Mouse (Mus musculus) MEL (cell line): Measurements from ENCODE around the gene Bdkrb2. TPM values are rescaled to one million over a fixed set of nuclear protein-coding genes. Genes with fewer than 3 reads are reported as not detected.

Experiments used
- DNase-seq: peaks from one replicate; pipeline ENCODE4 v3.0.0; 2011; ENCODE audit warnings: low read depth, low spot score
- H3K27ac ChIP-seq: 2 replicates; pipeline ENCODE4 v1.5.1; 2012; ENCODE audit warnings: low read depth, mild to moderate bottlenecking, control low read depth, low read length, moderate library complexity; ENCODE audit not compliant: control insufficient read depth
- H3K27me3 ChIP-seq, 2 experiments: fragments of 150-350 bp in 1 of 2; sonication (generic) in 1 of 2; 2 replicates each; pipeline ENCODE4 v1.6.1; 2012; ENCODE audit warnings: low read length in 2 of 2, mild to moderate bottlenecking in 2 of 2, improper control_type of control experiment in 1 of 2, moderate library complexity in 1 of 2; ENCODE audit not compliant: insufficient read depth in 2 of 2, control insufficient read depth in 1 of 2
- H3K36me3 ChIP-seq, 2 experiments: 2 replicates each; pipeline ENCODE4 v1.6.1; 2012 to 2014; ENCODE audit warnings: low read length in 2 of 2, improper control_type of control experiment in 1 of 2, inconsistent platforms in 1 of 2, mild to moderate bottlenecking in 1 of 2; ENCODE audit not compliant: insufficient read depth in 2 of 2, control insufficient read depth in 1 of 2
- H3K4me1 ChIP-seq, 2 experiments: fragments of 150-350 bp in 1 of 2; sonication (generic) in 1 of 2; 2 replicates each; pipeline ENCODE4 v1.6.1; 2012; ENCODE audit warnings: low read length in 2 of 2, improper control_type of control experiment in 1 of 2, mild to moderate bottlenecking in 1 of 2; ENCODE audit not compliant: insufficient read depth in 2 of 2, control insufficient read depth in 1 of 2
- H3K4me3 ChIP-seq, 2 experiments: fragments of 150-350 bp in 1 of 2; sonication (generic) in 1 of 2; 2 replicates each; pipeline ENCODE4 v1.5.1; 2012; ENCODE audit warnings: low read depth in 2 of 2, low read length in 2 of 2, mild to moderate bottlenecking in 2 of 2, moderate library complexity in 2 of 2, control low read depth in 1 of 2, improper control_type of control experiment in 1 of 2; ENCODE audit not compliant: control insufficient read depth in 1 of 2, insufficient read depth in 1 of 2
- H3K79me2 ChIP-seq: 2 replicates; pipeline ENCODE4 v1.6.1; 2012; ENCODE audit warnings: mild to moderate bottlenecking, low read length, moderate library complexity; ENCODE audit not compliant: control insufficient read depth, poor library complexity, insufficient read depth
- H3K9ac ChIP-seq: 2 replicates; pipeline ENCODE4 v1.6.1; 2012; ENCODE audit warnings: low read depth, mild to moderate bottlenecking, control low read depth, low read length, moderate library complexity; ENCODE audit not compliant: control insufficient read depth, poor library complexity, severe bottlenecking
- H3K9me3 ChIP-seq: fragments of 150-350 bp; sonication (generic); replicated peaks from 2 replicates; pipeline ENCODE4 v1.6.1; 2012; ENCODE audit warnings: mild to moderate bottlenecking, low read length, improper control_type of control experiment, moderate library complexity; ENCODE audit not compliant: insufficient read depth
- BHLHE40 ChIP-seq: IDR thresholded peaks from 2 replicates; pipeline ENCODE4 v1.6.1; 2012; ENCODE audit warnings: low read depth, mild to moderate bottlenecking, inconsistent platforms, low read length, improper control_type of control experiment, borderline replicate concordance
- E2F4 ChIP-seq: IDR thresholded peaks from 2 replicates; pipeline ENCODE4 v1.6.1; 2011; ENCODE audit warnings: low read depth, low read length, improper control_type of control experiment, borderline replicate concordance
- EP300 ChIP-seq, 2 experiments: IDR thresholded peaks; 2 replicates each; pipeline ENCODE4 v1.6.1; 2011; ENCODE audit warnings: improper control_type of control experiment in 2 of 2, low read length in 2 of 2, low read depth in 1 of 2, mild to moderate bottlenecking in 1 of 2
- GABPA ChIP-seq: IDR thresholded peaks from 2 replicates; pipeline ENCODE4 v1.6.1; 2012; ENCODE audit warnings: low read depth, mild to moderate bottlenecking, inconsistent platforms, low read length, improper control_type of control experiment, moderate library complexity
- GATA1 ChIP-seq: IDR thresholded peaks from 2 replicates; pipeline ENCODE4 v1.6.1; 2011; ENCODE audit warnings: low read depth, low read length, improper control_type of control experiment
- JUND ChIP-seq: IDR thresholded peaks from 2 replicates; pipeline ENCODE4 v1.6.1; 2011; ENCODE audit warnings: low read depth, mild to moderate bottlenecking, improper control_type of control experiment, low read length
- KAT2A ChIP-seq: conservative IDR thresholded peaks from 2 replicates; pipeline ENCODE4 v1.6.1; 2012; ENCODE audit warnings: low read depth, low read length, improper control_type of control experiment, inconsistent platforms
- MAX ChIP-seq: IDR thresholded peaks from 2 replicates; pipeline ENCODE4 v1.6.1; 2011; ENCODE audit warnings: low read length, improper control_type of control experiment
- MAZ ChIP-seq: IDR thresholded peaks from 2 replicates; pipeline ENCODE4 v1.6.1; 2012; ENCODE audit warnings: low read depth, mild to moderate bottlenecking, inconsistent platforms, low read length, improper control_type of control experiment
- MEF2A ChIP-seq: IDR thresholded peaks from 2 replicates; pipeline ENCODE4 v1.6.1; 2014; ENCODE audit warnings: low read depth, mild to moderate bottlenecking, inconsistent platforms, low read length, improper control_type of control experiment; ENCODE audit not compliant: poor library complexity, insufficient replicate concordance, severe bottlenecking; ENCODE audit errors: extremely low read depth
- MXI1 ChIP-seq: IDR thresholded peaks from 2 replicates; pipeline ENCODE4 v1.6.1; 2011; ENCODE audit warnings: mild to moderate bottlenecking, low read depth, low read length, improper control_type of control experiment
- MYB ChIP-seq: IDR thresholded peaks from 2 replicates; pipeline ENCODE4 v1.6.1; 2011; ENCODE audit warnings: mild to moderate bottlenecking, low read depth, low read length, improper control_type of control experiment
- MYC ChIP-seq: IDR thresholded peaks from 2 replicates; pipeline ENCODE4 v1.6.1; 2011; ENCODE audit warnings: low read depth, mild to moderate bottlenecking, low read length, improper control_type of control experiment, moderate library complexity
- POLR2AphosphoS5 ChIP-seq: IDR thresholded peaks from 2 replicates; pipeline ENCODE4 v1.6.1; 2012; ENCODE audit warnings: low read depth, borderline replicate concordance, mild to moderate bottlenecking, inconsistent platforms, low read length, moderate library complexity, mixed read lengths
- RAD21 ChIP-seq: IDR thresholded peaks from 2 replicates; pipeline ENCODE4 v1.6.1; 2011; ENCODE audit warnings: mild to moderate bottlenecking, low read depth, low read length, improper control_type of control experiment
- RCOR1 ChIP-seq: IDR thresholded peaks from 2 replicates; pipeline ENCODE4 v1.6.1; 2012; ENCODE audit warnings: low read depth, mild to moderate bottlenecking, inconsistent platforms, low read length, improper control_type of control experiment
- TBP ChIP-seq: IDR thresholded peaks from 2 replicates; pipeline ENCODE4 v1.8.0; 2011; ENCODE audit warnings: low read depth, low read length, improper control_type of control experiment
- ZC3H11A ChIP-seq: IDR thresholded peaks from 2 replicates; pipeline ENCODE4 v1.6.1; 2012; ENCODE audit warnings: low read depth, mild to moderate bottlenecking, inconsistent platforms, low read length, improper control_type of control experiment
- ZKSCAN1 ChIP-seq: IDR thresholded peaks from 2 replicates; pipeline ENCODE4 v1.6.1; 2012; ENCODE audit warnings: low read depth, mild to moderate bottlenecking, inconsistent platforms, low read length, improper control_type of control experiment, moderate library complexity
- ZNF384 ChIP-seq: IDR thresholded peaks from 2 replicates; pipeline ENCODE4 v1.6.1; 2012; ENCODE audit warnings: low read depth, mild to moderate bottlenecking, inconsistent platforms, low read length, improper control_type of control experiment
- polyA plus RNA-seq, 2 experiments: library from polyadenylated mRNA; stranded (reverse) in 1 of 2; unstranded in 1 of 2; fragments of >175 nt in 1 of 2; fragments of >200 nt in 1 of 2; gene quantifications; 2 replicates each; pipeline versions ENCODE4 v1.2.1 to v1.2.4; 2012; ENCODE audit warnings: low replicate concordance in 2 of 2, low read depth in 1 of 2; ENCODE audit not compliant: insufficient read length in 2 of 2, insufficient read depth in 1 of 2, missing spikeins in 1 of 2
- total RNA-seq: library from RNA; depleted of rRNA; stranded (reverse); fragments of 300-350 nt; gene quantifications from 2 replicates; pipeline ENCODE4 v1.2.3, GENCODE M21; 2012

Bdkrb2 gene
- total and polyA plus RNA-seq, 3 experiments = not detected

- Histone ChIP-seq H3K79me2 (no peaks in the 10 kb centered on the region), H3K9me3 (no peaks in the 10 kb centered on the region), H3K4me3 (no peak overlapping the region), H3K9ac (no peak overlapping the region), H3K4me1 (no peaks in the 10 kb centered on the region), H3K36me3 (no peaks in the 10 kb centered on the region)
- DNase-seq = no peak
- TF ChIP-seq MAZ (no peak), KAT2A (no peak), MAX (no peak), RCOR1 (no peak), GABPA (no peak), MYB (no peak), ZKSCAN1 (no peak), E2F4 (no peak)
- TF ChIP-seq, all 39 proteins: peak for 0
- Histone ChIP-seq H3K27me3 (no peaks in the 10 kb centered on the region; a peak in 1 of 4 replicates), H3K27ac (no peak overlapping the region)
Measured at GRCm38 (mm10) chr12:105572622-105573021, 9.6 kb downstream of the Bdkrb2 start.

GRCm38 (mm10) chr12:105574356-105574755, 11.3 kb downstream of the Bdkrb2 start:
- H3K9me3 ChIP-seq = no peaks in the 10 kb centered on the region
- TF ChIP-seq ZNF384 = no peak
- TF ChIP-seq GABPA = no peak
- TF ChIP-seq GATA1 = no peak
- no peak for TF ChIP-seq MEF2A
- TF ChIP-seq TBP = no peak
- no peak for TF ChIP-seq ZC3H11A
- TF ChIP-seq BHLHE40 = no peak
- no peak for TF ChIP-seq MYC
- no peak for TF ChIP-seq JUND
- TF ChIP-seq RAD21 = no peak
- TF ChIP-seq MXI1 = no peak
- no peak for TF ChIP-seq MYB
- no peak for TF ChIP-seq EP300 (IDR thresholded peaks at IDR 0.05; ENCODE audit: low read depth in 1 of 2, low read length in 2 of 2)
- TF ChIP-seq POLR2AphosphoS5 = no peak
- no peak for TF ChIP-seq KAT2A

More at GRCm38 (mm10) chr12:105574356-105574755, 11.3 kb downstream of the Bdkrb2 start:
- no peaks in the 10 kb centered on the region for H3K36me3 ChIP-seq
- no peaks in the 10 kb centered on the region for H3K79me2 ChIP-seq
- H3K4me1 ChIP-seq = no peaks in the 10 kb centered on the region
- H3K27ac ChIP-seq = no peak overlapping the region
- no peak for DNase-seq
- no peak overlapping the region for H3K4me3 ChIP-seq
- no peaks in the 10 kb centered on the region for H3K27me3 ChIP-seq
- H3K9ac ChIP-seq = no peak overlapping the region
